Mouse (Mus musculus) neural tube, embryonic 13.5 days (tissue): ENCODE results near the gene Bahcc1. TPM values are rescaled to one million over a fixed set of nuclear protein-coding genes. Genes with fewer than 3 reads are reported as not detected.
A peak's percentile ranks its signal among the peaks of the same experiment; 100 is the strongest.

Experiments
- ATAC-seq: fragments of 200-750 bp; cut with Nextera tagmentation; 2 replicates; pipeline ENCODE4 v1.8.0; 2017; ENCODE audit warnings: low read depth, mild to moderate bottlenecking, moderate TSS enrichment, moderate library complexity
- H3K27ac ChIP-seq: fragments of 300-500 bp; sonication (generic); replicated peaks from 2 replicates; pipeline ENCODE4 v1.5.1; 2015; ENCODE audit warnings: moderate library complexity, mild to moderate bottlenecking, inconsistent platforms
- H3K27me3 ChIP-seq: fragments of 300-500 bp; sonication (generic); 2 replicates; pipeline ENCODE4 v1.6.1; 2015; ENCODE audit warnings: mild to moderate bottlenecking, inconsistent platforms
- H3K36me3 ChIP-seq: fragments of 300-500 bp; sonication (generic); 2 replicates; pipeline ENCODE4 v1.6.1; 2015; ENCODE audit warnings: mild to moderate bottlenecking, inconsistent platforms
- H3K4me1 ChIP-seq: fragments of 300-500 bp; sonication (generic); replicated peaks from 2 replicates; pipeline ENCODE4 v1.6.1; 2015; ENCODE audit warnings: inconsistent platforms
- H3K4me2 ChIP-seq: fragments of 300-500 bp; sonication (generic); 2 replicates; pipeline ENCODE4 v1.6.1; 2015; ENCODE audit warnings: inconsistent platforms, mild to moderate bottlenecking, moderate library complexity
- H3K4me3 ChIP-seq: fragments of 300-500 bp; sonication (generic); 2 replicates; pipeline ENCODE4 v1.5.1; 2015; ENCODE audit warnings: mild to moderate bottlenecking, inconsistent platforms
- H3K9ac ChIP-seq: fragments of 300-500 bp; sonication (generic); 2 replicates; pipeline ENCODE4 v1.6.1; 2015; ENCODE audit warnings: moderate library complexity, mild to moderate bottlenecking, inconsistent platforms
- H3K9me3 ChIP-seq: fragments of 300-500 bp; sonication (generic); 2 replicates; pipeline ENCODE4 v1.6.1; 2016; ENCODE audit warnings: inconsistent platforms
- WGBS: fragments of 180-500 bp; shearing (Covaris S2); methylation state at CpG from one replicate; pipeline ENCODE4 v1.1.7; 2015; 5-methylcytosine and 5-hydroxymethylcytosine counted together
- polyA plus RNA-seq: library from polyadenylated mRNA; unstranded; fragments of >200 nt; fragmentation: Nextera tagmentation; extraction: Ambion mirVana; gene quantifications from 2 replicates; pipeline ENCODE4 v1.2.1, GENCODE M21; 2015

Gene Bahcc1
- polyA plus RNA-seq, 1 experiment from 2014 or later = 15.3 TPM

DNA sequence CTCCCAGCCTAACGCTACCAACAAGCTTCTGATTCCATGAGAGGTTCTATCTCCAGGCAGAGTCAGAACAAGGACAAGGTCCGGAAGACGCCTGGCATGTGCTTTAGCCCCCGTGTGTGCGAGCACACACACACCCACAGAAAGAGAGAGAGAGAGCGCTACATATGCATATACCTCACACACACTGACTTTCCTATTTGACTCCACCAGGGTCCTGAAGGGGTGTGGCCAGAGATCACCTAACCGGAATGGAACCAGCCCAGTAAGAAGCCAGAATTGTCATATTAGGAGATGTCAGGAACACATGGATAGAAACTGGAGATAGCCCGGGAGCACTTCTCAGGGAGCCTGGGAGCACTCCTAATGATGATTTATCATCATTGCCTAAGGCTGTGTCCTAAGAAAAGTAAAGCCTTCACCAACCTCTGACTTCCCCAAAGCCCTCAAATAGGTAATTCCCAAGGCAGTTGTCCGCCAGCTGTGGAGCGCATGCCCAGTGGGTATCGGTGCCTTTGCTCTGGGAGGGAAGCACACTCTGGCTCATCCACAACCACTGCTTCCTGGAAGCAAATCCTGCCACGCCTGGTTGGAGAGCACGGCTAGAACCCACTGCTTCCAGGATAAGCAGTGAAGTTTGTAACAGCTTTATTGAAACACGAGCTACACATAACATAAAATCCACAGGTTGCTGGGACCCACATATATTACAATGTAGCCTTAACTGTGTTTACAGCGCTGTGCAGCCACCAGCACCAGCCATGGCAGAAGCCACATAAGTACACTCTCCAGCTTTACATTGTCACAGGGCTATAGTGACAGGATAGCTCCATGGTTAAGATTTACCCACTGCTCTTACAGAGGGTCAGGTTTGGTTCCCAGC, 75.9 kb downstream of the Bahcc1 start:
- H3K9ac ChIP-seq = no peak overlapping the region
- H3K27me3 ChIP-seq = peaks cover 8% of the 10 kb centered on the region; the same call in 1 of the 2 replicates
- H3K4me3 ChIP-seq = no peak overlapping the region
- WGBS = 49% methylated on average over 15 of the region's 15 CpGs
- H3K9me3 ChIP-seq = no peaks in the 10 kb centered on the region
- peaks cover 60% of the 10 kb centered on the region for H3K4me1 ChIP-seq
- H3K27ac ChIP-seq = no peak overlapping the region
- H3K36me3 ChIP-seq = no peaks in the 10 kb centered on the region
- no peak for ATAC-seq
- no peak overlapping the region for H3K4me2 ChIP-seq

DNA sequence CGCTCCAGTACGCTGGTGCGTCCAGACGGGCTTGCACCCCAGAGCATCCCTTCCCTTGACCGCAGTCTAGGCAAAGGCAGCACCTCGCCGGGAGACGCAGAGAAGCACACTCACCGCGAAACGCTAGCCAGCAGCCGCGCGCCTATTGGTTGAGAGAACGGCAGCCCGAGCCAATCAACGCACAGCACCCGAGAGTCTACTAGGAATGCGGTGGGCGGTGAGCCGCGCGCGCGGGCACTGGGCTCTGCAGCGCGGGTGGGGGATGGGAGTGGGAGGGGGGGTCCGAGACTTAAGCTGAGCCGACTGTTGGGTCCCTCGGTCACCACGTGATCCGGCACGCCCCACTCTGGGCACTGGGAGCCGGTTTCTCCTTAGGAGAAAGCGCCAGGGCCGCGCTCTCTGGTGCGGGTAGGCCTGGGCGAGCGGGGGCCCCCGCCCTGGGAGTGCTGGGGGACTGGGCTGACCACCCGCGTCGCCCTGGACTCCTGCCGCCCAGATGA, 78.1 kb downstream of the Bahcc1 start:
- Histone ChIP-seq H3K9ac (peak overlapping the region; percentile 79), H3K4me2 (peak overlapping the region; percentile 66), H3K27me3 (peaks cover 6% of the 10 kb centered on the region; the same call in 1 of the 2 replicates), H3K9me3 (no peaks in the 10 kb centered on the region), H3K4me3 (peak overlapping the region; percentile 41), H3K4me1 (peaks cover 60% of the 10 kb centered on the region), H3K27ac (peak overlapping the region; percentile 96), H3K36me3 (no peaks in the 10 kb centered on the region)
- WGBS = 3% methylated on average over 45 of the region's 45 CpGs
- ATAC-seq = peak; percentile 92

DNA sequence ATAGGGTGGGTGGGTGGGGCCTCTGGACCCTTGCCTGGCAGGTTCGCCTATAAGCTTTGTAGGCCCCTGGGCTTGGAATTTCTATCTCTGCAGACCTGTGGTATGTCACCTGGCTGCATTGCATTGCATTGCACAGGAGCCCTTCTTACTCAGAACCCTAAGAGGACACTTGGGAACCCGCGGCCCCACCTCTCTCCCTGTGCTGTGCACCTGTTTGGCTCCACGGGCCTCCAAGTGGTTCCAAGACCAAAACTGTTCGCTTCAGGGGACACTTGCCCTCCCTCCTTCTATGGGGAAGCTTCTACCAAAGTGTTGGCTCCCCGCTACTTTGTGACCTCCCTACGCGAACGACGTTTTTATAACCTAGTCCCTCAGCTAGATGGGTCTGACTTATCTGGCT, 78.8 kb downstream of the Bahcc1 start:
- ATAC-seq = no peak
- Histone ChIP-seq H3K27ac (peak overlapping the region; percentile 96), H3K9ac (peak overlapping the region; percentile 79), H3K4me1 (peaks cover 55% of the 10 kb centered on the region), H3K9me3 (no peaks in the 10 kb centered on the region), H3K4me2 (peak overlapping the region; percentile 66), H3K36me3 (no peaks in the 10 kb centered on the region), H3K27me3 (0 out of 2 replicates have a peak, but pooled peaks cover under 1% of the 10 kb centered on the region), H3K4me3 (peak overlapping the region; percentile 41)
- 39% methylated on average over 10 of the region's 10 CpGs for WGBS

DNA sequence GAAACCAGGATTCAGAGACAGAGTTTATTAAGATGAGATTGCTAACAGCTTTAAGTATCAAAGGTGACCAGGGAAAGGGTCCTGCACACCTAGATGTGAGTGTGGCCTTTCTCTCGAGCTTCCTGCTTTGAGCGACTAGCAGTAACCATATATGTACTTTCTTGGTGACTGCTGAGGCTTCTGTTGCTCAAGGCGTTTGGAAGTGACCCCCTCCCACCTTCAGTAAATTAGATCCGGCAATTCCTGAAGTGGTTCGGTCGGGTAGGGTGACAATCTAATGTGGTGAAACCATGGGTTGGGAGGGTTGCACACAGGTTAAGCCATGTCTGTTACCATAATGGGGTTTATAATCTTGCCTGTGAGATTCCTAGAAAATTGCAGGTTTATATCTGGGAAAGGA, 79.3 kb downstream of the Bahcc1 start:
- H3K36me3 ChIP-seq = no peaks in the 10 kb centered on the region
- no peaks in the 10 kb centered on the region for H3K27me3 ChIP-seq
- H3K4me1 ChIP-seq = peaks cover 55% of the 10 kb centered on the region
- H3K4me3 ChIP-seq = no peak overlapping the region
- H3K4me2 ChIP-seq = peak overlapping the region; percentile 66
- peak overlapping the region; percentile 96 for H3K27ac ChIP-seq
- ATAC-seq = no peak
- H3K9me3 ChIP-seq = no peaks in the 10 kb centered on the region
- peak overlapping the region; percentile 79; the same call in 1 of the 2 replicates for H3K9ac ChIP-seq
- WGBS = 66% methylated on average over 6 of the region's 6 CpGs

DNA sequence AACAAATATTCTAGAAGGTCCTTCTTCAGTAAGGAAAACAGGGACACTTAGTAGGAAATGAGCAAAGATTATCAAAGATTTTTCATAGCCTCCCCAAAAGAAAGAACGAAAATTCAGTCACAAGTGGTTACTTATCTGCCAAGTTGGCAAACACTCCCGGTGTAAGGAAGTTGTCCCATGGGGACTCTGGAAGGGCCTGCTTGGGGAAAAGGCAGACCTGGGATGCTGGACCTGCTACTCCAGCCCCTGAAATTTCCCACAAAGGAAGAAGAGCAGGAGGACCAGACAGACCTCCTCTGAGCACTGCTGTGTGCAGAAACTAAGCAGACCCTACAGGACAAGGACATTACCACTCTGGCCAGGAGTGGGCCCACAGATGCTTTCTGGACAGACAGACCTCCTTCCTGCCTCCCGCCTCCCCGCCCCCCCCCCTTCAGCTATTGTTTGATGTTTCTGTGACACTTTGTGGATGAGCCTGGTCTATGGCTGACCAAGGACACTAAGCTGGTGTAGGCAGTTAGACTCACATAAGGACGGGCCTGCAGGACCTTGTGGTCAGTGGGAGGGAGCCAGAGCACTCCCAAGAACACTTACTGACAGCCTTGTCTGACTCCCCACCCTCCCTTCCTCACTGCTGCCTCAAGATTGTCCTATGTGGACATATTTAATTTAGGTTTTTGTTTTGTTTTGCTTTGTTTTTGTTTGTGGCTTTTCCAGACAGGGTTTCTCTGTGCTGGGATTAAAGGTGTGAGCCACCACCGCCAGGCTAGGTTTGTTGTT, 81.3 kb downstream of the Bahcc1 start:
- WGBS = 55% methylated on average over 6 of the region's 6 CpGs
- H3K9me3 ChIP-seq = no peaks in the 10 kb centered on the region
- H3K4me3 ChIP-seq = no peak overlapping the region
- H3K4me1 ChIP-seq = peaks cover 50% of the 10 kb centered on the region
- no peaks in the 10 kb centered on the region for H3K27me3 ChIP-seq
- H3K4me2 ChIP-seq = no peak overlapping the region
- H3K36me3 ChIP-seq = no peaks in the 10 kb centered on the region
- no peak for ATAC-seq
- H3K9ac ChIP-seq = peak overlapping the region; percentile 90; the same call in 1 of the 2 replicates
- H3K27ac ChIP-seq = 0 out of 2 replicates have a peak overlapping the region, but pooled peaks have one; percentile 99

DNA sequence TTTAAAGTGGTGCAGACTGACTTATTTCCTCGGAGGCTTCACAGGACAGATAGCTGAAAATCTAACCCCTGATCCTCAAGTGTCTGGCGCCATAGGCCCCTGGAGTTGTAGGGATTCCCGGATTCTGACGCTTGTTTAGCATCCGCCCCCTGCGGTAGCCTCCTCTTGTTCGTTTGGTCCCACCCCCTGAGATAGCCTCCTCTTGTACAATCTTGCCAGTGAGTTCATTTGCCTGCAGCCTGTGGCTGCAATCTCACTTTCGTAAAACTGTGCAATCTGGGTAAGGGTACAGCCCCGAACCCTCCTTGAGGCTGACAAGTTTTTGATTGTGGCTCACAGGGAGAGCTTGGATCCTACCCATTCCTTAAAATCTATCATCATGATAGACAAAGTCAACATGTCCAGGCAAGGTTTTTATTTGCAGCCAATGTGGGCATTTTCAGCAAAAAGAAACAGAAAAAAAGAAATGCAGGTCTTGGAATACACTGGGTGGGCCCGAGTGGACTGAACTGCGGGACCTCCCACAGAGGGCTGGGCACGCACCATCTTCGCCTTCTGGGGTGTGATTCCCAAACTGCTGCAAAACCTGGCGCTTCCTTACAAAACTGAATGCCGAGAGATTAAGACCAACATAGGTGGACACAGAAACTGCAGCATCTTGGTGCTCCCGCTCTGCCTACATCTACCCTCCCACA, 82.1 kb downstream of the Bahcc1 start:
- Histone ChIP-seq H3K27me3 (no peaks in the 10 kb centered on the region), H3K4me3 (peak overlapping the region; percentile 51), H3K4me2 (peak overlapping the region; percentile 92), H3K27ac (peak overlapping the region; percentile 99), H3K9ac (peak overlapping the region; percentile 90), H3K36me3 (no peaks in the 10 kb centered on the region), H3K4me1 (peaks cover 50% of the 10 kb centered on the region), H3K9me3 (no peaks in the 10 kb centered on the region)
- 38% methylated on average over 16 of the region's 16 CpGs for WGBS
- no peak for ATAC-seq

DNA sequence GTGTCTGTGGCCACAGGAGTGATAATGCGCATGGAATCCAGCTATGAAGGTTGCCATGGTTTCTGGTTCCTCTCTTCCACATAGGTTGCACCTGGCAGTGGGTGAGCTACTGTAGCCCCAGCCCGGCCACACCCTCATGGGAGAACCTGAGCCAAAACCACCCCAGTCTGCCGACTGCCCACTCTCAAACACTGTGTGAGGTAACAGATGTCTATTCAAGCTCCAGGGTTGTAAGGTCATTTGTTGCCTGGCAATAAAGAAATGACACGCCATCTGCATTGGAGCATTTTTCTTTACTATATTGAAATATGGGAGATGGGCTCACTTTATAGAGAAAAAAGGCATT, 82.6 kb downstream of the Bahcc1 start:
- peak overlapping the region; percentile 90 for H3K9ac ChIP-seq
- H3K27me3 ChIP-seq = no peaks in the 10 kb centered on the region
- WGBS = 16% methylated on average over 4 of the region's 4 CpGs
- H3K9me3 ChIP-seq = no peaks in the 10 kb centered on the region
- H3K4me1 ChIP-seq = peaks cover 46% of the 10 kb centered on the region
- peak overlapping the region; percentile 92 for H3K4me2 ChIP-seq
- peak overlapping the region; percentile 51 for H3K4me3 ChIP-seq
- H3K36me3 ChIP-seq = no peaks in the 10 kb centered on the region
- H3K27ac ChIP-seq = peak overlapping the region; percentile 99
- ATAC-seq = no peak

DNA sequence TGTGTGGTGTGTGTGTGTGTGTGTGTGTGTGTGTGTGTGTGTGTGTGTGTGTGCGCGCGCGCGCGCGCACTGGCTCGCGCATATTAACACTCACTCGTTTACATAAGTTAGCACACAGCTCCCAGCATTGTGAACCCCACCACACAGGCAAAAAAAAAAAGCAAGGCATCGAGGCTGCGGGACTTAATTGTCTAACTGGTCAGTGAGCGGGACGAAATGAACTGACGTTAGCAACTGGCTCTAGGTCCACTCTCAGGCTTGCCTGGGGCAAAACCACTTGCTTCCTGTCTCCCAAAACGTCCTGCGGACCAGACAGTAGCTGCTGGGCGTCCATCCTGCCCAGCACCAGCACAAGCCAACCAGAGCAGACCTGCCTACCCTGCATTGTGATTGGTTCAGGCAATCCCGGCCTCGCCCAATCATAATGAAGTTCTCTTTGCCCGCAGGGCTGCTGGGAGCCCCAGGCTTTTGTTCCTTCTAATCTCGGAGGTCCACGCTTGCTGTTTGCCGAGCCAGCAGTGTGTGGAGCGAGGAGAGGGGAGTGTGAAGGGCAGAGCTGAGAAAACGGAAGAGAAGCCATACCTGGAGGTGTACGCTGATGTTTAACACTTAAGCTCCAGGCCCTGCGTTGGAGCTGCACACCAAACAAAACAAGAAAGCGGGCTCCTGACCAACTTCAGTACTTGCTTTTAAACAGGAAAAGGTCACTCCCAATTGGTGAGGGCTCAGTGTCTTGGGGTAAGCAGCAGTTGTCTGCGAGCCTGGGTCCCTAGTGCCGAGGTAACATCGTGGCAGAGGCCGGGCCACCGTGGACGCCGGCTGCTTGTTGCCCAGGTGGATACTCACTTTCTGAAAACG, 83.3 kb downstream of the Bahcc1 start:
- Histone ChIP-seq H3K4me3 (peak overlapping the region; percentile 51), H3K4me1 (peaks cover 43% of the 10 kb centered on the region), H3K9ac (peak overlapping the region; percentile 90), H3K27ac (peak overlapping the region; percentile 99), H3K9me3 (no peaks in the 10 kb centered on the region), H3K4me2 (peak overlapping the region; percentile 92), H3K27me3 (no peaks in the 10 kb centered on the region), H3K36me3 (no peaks in the 10 kb centered on the region)
- ATAC-seq = peak; percentile 97
- 9% methylated on average over 37 of the region's 37 CpGs for WGBS

DNA sequence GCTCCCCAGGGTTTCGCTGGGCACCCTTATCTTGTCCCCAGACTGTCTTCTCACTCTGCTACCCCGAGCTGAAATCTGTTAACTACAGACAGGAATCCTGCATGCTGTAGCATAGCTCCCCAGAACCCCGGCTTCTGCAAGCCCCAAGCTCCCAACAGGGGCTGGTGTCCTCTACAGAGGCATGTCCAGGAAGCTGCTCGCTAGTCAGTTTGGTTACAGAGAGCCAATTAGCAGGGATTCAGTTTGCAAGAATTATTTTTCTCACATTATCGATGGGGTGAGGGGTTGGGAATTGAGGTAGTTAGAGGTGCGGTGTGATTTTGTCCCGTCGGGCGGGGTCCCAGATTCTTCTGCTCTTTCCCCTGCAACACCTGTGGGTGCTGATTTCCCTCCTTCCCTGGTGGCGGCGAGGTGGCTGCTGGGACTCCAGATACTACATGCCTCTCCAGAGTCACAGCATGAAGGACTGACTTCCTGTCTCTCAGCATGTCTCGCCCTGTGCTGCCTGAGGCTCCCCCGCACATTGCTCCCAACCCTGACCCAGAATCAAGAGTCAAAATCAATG, 84.0 kb downstream of the Bahcc1 start:
- Histone ChIP-seq H3K9ac (peak overlapping the region; percentile 90), H3K27ac (peak overlapping the region; percentile 99), H3K4me1 (peaks cover 36% of the 10 kb centered on the region), H3K9me3 (no peaks in the 10 kb centered on the region), H3K4me3 (peak overlapping the region; percentile 51), H3K36me3 (no peaks in the 10 kb centered on the region), H3K4me2 (peak overlapping the region; percentile 92), H3K27me3 (no peaks in the 10 kb centered on the region)
- peak; percentile 8; the same call in 1 of the 2 replicates for ATAC-seq
- 26% methylated on average over 13 of the region's 13 CpGs for WGBS

DNA sequence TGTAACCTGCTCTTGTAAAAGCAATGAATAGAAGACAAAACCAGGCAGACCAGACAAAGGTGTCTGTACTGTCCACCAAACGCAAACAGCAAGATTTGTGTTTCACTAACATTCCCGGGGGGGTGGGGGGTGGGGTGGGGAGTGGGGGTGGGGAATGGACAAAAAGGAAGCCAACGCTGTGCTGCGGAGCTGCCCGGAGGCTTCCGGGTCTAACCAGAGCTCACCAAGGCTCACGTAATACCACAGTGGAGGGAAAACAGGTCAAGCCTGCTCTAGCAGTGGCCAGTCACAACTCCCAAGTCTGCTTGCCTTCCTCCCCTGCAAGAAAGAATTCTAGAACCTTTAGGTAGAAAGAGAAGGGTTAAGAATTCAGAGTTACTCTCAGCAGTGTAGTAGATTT, 84.7 kb downstream of the Bahcc1 start:
- no peaks in the 10 kb centered on the region for H3K36me3 ChIP-seq
- 16% methylated on average over 7 of the region's 7 CpGs for WGBS
- H3K4me3 ChIP-seq = peak overlapping the region; percentile 51; the same call in 1 of the 2 replicates
- peak overlapping the region; percentile 90 for H3K9ac ChIP-seq
- no peak for ATAC-seq
- H3K9me3 ChIP-seq = no peaks in the 10 kb centered on the region
- peaks cover 31% of the 10 kb centered on the region for H3K4me1 ChIP-seq
- peak overlapping the region; percentile 99 for H3K27ac ChIP-seq
- no peaks in the 10 kb centered on the region for H3K27me3 ChIP-seq
- peak overlapping the region; percentile 92 for H3K4me2 ChIP-seq

DNA sequence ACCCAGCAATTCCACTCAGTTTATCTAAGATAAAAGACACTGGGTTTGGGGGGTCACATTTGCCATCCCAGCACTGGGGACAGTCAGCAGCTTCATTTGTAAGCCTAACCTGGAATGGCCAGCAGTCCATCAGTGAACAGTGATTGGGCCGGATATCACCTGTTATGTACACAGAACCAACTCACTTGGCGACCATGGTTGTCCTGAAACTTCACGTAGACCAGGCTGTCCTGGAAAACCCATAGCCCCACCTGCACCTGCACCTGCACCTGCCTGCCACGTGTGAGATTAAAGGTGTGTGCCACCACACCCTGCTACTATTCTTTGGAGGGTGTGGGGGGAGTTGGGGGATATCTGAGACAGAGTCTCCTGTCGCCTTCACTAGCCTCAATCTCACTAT, 86.6 kb downstream of the Bahcc1 start:
- ATAC-seq = no peak
- Histone ChIP-seq H3K36me3 (no peaks in the 10 kb centered on the region), H3K27me3 (no peaks in the 10 kb centered on the region), H3K9ac (no peak overlapping the region), H3K4me3 (no peak overlapping the region), H3K27ac (no peak overlapping the region), H3K9me3 (no peaks in the 10 kb centered on the region), H3K4me2 (no peak overlapping the region), H3K4me1 (peaks cover 26% of the 10 kb centered on the region)
- 85% methylated on average over 5 of the region's 5 CpGs for WGBS
